Mouse (Mus musculus): Measurements from ENCODE around the gene Cpne5.
"Not testable (repeated sequence)": the region's sequence is repeated elsewhere in the genome, so short reads cannot be mapped to it uniquely, and the experiment has no call there.

Cpne5 gene

GRCm38 (mm10) chr17:29136236-29136635, 101.7 kb downstream of the Cpne5 start:
- DNase-seq (ENCODE audit: extremely low spot score), result no peak

DNA sequence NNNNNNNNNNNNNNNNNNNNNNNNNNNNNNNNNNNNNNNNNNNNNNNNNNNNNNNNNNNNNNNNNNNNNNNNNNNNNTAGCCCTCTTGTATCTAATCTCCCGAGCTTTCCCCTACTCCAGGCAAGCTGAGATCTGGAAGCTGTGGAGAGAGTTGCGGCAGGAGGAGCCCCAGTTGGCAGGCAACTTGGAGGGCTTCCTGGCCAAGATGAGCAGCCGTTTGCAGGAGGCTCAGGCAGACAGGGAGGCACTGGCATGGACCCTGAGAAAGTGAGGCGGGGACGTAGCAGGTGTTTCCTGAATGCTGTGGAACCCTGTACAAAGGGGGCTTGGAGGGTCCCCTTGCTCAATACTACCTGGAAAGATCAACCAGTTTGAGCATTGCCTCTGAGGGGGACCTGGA, 102.9 kb downstream of the Cpne5 start:
- DNase-seq (ENCODE audit: extremely low spot score), result no peak

DNA sequence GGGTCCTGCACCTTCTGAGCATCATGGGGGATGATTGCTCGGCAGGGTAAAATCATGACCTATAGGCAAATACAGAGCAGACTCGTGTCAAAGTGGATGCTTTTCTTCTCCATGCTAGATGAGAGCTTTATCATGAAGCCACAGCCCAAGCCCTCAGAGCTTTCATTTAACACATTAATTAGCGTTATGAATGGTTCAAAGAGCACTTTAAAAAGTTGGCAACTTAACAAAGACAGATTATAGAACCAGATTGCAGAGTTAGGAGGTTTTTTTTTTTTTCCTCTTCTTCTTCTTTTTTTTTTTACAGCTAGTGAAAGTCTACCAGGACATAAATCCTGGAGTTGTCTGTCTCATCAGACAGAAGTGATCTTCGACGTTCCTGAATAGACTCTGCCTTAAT, 108.6 kb downstream of the Cpne5 start:
- DNase-seq (ENCODE audit: extremely low spot score), result no peak

DNA sequence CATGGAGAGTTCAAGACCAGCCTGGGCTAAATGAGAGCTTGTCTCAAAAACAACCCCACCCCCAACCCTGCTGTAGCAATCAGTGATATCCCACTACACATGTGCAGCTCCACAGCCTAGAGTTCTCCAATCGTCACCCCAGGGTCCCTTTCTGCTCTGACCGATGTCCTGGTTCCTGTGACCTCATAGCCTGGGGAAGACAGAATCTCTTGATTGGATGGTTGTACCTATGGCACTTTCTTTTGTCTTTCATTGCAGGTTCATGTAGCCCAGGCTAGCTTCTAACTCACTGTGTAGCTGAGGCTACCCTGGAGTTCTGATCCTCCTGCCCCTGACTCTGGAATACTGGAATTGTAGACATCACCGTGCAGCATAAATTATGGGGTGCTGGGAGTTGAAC, 111.4 kb downstream of the Cpne5 start:
- no peak for DNase-seq (ENCODE audit: extremely low spot score)

DNA sequence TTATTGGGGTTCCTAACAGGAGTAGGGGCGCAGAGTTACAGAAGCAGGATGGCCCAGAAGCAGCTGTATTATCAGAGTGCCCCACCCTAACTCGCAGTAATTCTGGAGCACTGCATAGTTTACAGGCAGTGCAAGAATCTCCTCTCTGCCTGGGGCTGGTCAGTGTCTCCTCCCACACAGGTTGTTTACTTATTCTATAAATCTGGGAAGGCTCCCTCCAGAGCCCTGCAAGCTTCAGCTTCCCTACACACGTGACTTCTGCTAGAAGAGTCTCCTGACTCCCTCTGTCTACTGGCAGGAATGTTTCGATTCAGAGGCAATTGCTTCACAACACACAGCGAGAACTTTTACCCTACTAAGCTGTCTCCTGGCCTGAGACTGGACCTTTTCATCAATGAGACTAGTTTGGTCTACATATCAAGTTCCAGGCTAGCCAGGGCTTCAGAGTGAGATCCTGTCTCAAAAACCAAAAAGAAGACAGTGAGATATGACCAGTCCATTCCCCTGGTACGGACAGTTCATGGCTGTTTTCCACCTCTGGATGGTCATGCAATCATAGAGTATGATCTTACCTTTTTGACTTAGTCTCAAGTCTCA, 114.3 kb downstream of the Cpne5 start:
- no peak for DNase-seq (ENCODE audit: extremely low spot score)

GRCm38 (mm10) chr17:29122817-29123216, 115.2 kb downstream of the Cpne5 start:
- DNase-seq (ENCODE audit: extremely low spot score), result no peak

DNA sequence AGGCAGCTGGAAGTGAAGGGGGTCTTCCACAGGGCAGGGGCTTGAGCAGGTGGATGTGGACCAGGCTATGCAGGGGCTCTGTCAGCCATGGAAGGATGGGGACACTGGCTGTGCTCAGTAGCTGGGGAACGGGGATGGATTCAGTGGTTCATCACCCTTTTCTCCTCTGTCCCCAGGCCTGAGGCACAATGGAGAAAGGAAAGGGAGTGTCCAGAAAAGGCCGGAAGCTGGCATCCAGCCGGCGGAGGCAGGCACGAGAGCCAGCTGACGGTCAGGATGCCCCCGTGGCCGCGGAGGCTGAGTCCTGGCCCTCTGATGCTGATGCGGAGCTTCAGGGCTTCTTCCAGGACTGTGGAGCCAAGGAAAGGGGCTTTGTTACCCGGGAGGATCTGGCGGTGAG, 117.3 kb downstream of the Cpne5 start:
- DNase-seq (ENCODE audit: extremely low spot score), result no peak

DNA sequence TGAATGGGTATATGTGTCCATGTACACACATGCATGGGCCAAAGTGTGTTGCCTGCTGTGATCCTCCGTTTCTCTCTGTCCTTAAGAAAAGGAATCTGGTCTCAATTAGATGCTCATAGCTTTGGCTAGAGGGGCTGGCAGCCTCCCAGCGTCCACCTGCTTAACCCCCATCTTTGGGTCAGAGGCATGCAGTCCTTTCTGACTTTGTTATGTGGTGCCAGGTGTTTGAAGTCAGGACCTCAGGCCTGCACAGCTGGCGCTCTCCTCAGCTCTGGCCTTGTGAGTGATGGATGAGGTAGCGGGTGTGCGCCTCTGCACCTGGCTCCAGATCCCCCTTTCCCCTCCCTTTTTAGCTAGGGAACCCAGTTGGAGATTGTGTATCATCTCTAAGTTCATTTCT, 119.9 kb downstream of the Cpne5 start:
- DNase-seq (ENCODE audit: extremely low spot score), result no peak

DNA sequence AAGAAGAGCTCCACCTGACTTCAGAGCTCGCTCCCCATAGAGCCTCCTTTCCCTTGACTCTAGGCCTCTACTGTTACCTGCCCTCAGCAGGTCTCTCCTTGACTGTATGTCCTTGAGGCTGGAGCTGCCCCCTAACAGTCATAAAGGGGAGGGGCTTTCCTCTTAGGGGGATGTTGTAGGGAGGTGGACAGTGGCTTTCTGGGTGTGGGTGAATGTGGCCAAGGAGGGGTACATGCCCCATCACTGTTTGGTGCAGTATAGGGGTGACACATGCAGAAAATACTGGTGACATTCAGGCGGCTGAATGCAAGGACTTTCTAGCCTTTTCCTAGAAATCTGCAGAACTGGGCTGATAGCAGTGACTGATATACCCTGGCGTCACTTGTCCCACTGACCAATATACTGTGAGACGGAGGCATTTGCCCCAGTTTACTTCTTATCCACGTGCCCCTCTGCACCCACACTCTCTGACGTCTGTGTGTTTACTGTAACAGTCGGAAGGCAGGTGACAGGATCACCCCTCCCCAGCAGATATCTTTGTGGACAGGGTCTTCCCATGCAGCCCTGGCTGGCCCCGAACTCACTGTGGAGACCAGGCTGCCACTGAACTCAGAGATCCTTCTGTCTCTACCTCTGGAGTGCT, 120.8 kb downstream of the Cpne5 start:
- DNase-seq (ENCODE audit: extremely low spot score), result no peak

- DNase-seq (ENCODE audit: extremely low spot score), result no peak
Observed at GRCm38 (mm10) chr17:29116023-29116422, 121.9 kb downstream of the Cpne5 start.

- DNase-seq (ENCODE audit: extremely low spot score), result no peak
Observed at GRCm38 (mm10) chr17:29113591-29114352, 124.2 kb downstream of the Cpne5 start, which contains the start of gene Rab44. Gene Rab44, plus strand, starts transcription at chr17:29114145.

- no peak for DNase-seq (ENCODE audit: extremely low spot score)
Observed at GRCm38 (mm10) chr17:29111332-29111731, 126.6 kb downstream of the Cpne5 start.

DNA sequence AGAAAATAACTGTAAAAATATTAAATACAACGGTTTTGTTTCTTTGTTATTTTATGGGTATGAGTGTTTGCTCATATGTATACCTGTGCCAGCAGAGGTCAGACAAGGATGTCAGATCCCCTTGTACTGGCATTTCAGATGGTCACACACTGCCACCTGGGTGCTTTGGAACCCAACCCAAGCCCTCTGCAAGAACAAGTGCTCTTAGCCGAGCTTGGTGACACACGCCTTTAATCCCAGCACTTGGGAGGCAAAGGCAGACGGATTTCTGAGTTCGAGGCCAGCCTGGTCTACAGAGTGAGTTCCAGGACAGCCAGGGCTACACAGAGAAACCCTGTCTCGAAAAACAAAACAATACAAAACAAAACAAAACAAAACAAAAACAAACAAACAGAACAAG, 127.6 kb downstream of the Cpne5 start:
- not testable (repeated sequence) for DNase-seq (ENCODE audit: extremely low spot score)

All from embryo, embryonic 9.5 days (tissue).